Mouse (Mus musculus) C3H10T1/2 (cell line): ENCODE data around the gene Ccr6. TPM values are rescaled to one million over a fixed set of nuclear protein-coding genes. Genes with fewer than 3 reads are reported as not detected.

Experiments used
- polyA plus RNA-seq, 2 experiments: library from polyadenylated mRNA; unstranded; fragments of >200 nt; fragmentation: generic; extraction: Trizol; gene quantifications; one replicate each; pipeline ENCODE4 v1.2.1; 2012; ENCODE audit warnings: missing spikeins in 2 of 2

Ccr6 gene
- polyA plus RNA-seq: not detected

GRCm38 (mm10) chr17:8235743-8236142 lies at the start of gene Ccr6:
Gene Ccr6, plus strand, starts transcription at chr17:8236043.

DNA sequence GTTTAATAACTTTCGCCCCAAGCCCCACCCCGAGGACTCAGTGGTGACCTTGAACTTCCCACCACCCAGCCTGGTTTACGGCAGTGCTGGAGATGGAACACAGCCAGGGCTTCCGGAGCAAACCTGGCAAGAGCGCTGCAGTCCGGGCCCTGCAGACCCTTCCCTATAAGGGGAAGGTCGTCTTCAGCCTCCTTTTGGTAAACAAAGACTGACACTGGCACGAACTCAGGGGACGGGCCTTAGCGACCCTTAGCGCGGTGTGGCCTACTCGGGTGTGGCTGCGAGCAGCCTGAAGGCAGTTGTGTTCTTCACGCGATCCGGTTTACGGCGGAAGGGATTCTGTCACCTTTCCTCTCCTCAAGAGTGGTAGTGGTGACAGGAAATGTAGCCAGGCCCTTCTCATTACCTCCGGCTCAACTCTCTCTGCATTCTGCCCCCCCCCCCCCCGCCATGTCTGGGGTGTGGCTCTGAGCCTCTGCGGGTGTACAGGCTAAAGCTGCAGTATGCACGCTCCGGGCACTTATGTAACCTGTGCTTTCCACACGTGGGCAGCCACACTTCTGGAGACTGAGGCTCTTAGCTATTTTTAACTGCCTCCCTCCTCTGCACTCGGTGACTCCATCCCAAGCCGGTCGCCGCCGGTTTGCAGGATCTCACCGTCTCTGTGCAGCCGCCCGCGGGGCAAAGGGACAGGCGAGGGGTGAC lies 47.1 kb downstream of the Ccr6 start, which contains the start of gene Mpc1:
TSS of gene Mpc1 (plus strand) at position 84 of the 705 bp plus-strand sequence.

Other genes with a start within 250 kb of the Ccr6 start
- gene Gm49673, start 88.3 kb upstream of the Ccr6 start, polyA plus RNA-seq: not detected
- gene Rnaset2a, start 87.9 kb upstream of the Ccr6 start, polyA plus RNA-seq: 10 to 100 TPM; 19.6 to 66.9 TPM
- 1 to 10 TPM in 1 of 2 experiments, under 1 TPM in 1; 0.64 to 4.9 TPM for gene Fgfr1op, start 70.5 kb upstream of the Ccr6 start, polyA plus RNA-seq
- 10 to 100 TPM; 16.8 to 88.5 TPM for gene Mpc1, start 46.9 kb downstream of the Ccr6 start, polyA plus RNA-seq
- 10 to 100 TPM; 11.6 to 40.1 TPM for gene Sft2d1, start 75.1 kb downstream of the Ccr6 start, polyA plus RNA-seq
- under 1 TPM; 0.07 to 0.71 TPM for gene Prr18, start 101.4 kb downstream of the Ccr6 start, polyA plus RNA-seq
- under 1 TPM; 0.09 TPM for gene T2, start 119.9 kb downstream of the Ccr6 start, polyA plus RNA-seq
- gene T, start 198.4 kb downstream of the Ccr6 start, polyA plus RNA-seq: under 1 TPM in 1 of 2 experiments, not detected in 1; 0.02 TPM